Mouse (Mus musculus) megakaryocyte progenitor cell, adult 5-6 weeks (primary cell): ENCODE measurements at regions not wholly inside any gene's neighbourhood (a gene's known extent, or its start where the extent isn't known, plus 50 kb on each side); places are given as distances from the start of the nearest gene placed in this dataset.

Experiments
- ATAC-seq: replicated peaks from 2 replicates; pipeline ENCODE4 v1.8.0; 2016; ENCODE audit warnings: mild to moderate bottlenecking, moderate TSS enrichment, inconsistent platforms; ENCODE audit not compliant: poor library complexity

- ATAC-seq, result no peak
Measured at GRCm38 (mm10) chr4:89008561-89008960, 128.4 kb upstream of the Mtap start.

GRCm38 (mm10) chr4:89001470-89001869 is 121.5 kb upstream of the Ifne start:
- no peak for ATAC-seq

- ATAC-seq, result no peak
Measured at GRCm38 (mm10) chr4:89000855-89001254, 120.9 kb upstream of the Ifne start.

- ATAC-seq, result no peak
Measured at GRCm38 (mm10) chr4:89000200-89000599, 120.2 kb upstream of the Ifne start.

- no peak for ATAC-seq
Measured at GRCm38 (mm10) chr4:88998286-88998685, 118.3 kb upstream of the Ifne start.

GRCm38 (mm10) chr4:88995129-88995919 is 115.3 kb upstream of the Ifne start:
- peak; percentile 77 for ATAC-seq

- 0 out of 2 replicates have a peak, but pooled peaks have one; percentile 5 for ATAC-seq
Measured at GRCm38 (mm10) chr4:88994486-88994885, 114.5 kb upstream of the Ifne start.

- ATAC-seq, result peak; percentile 60
Measured at GRCm38 (mm10) chr4:88992498-88992897, 112.5 kb upstream of the Ifne start.

GRCm38 (mm10) chr4:88988363-88988762 is 108.4 kb upstream of the Ifne start:
- ATAC-seq, result no peak

GRCm38 (mm10) chr4:88987103-88987502 is 107.1 kb upstream of the Ifne start:
- no peak for ATAC-seq

- ATAC-seq, result peak; percentile 69
Measured at GRCm38 (mm10) chr4:88982457-88982856, 102.5 kb upstream of the Ifne start.

- ATAC-seq, result peak; percentile 91
Measured at GRCm38 (mm10) chr4:88977099-88977888, 97.3 kb upstream of the Ifne start.

GRCm38 (mm10) chr4:88974535-88974934 is 94.5 kb upstream of the Ifne start:
- no peak for ATAC-seq

- peak; percentile 91 for ATAC-seq
Measured at GRCm38 (mm10) chr4:88969134-88969841, 89.3 kb upstream of the Ifne start.

- no peak; the same call in 1 of the 2 replicates for ATAC-seq
Measured at GRCm38 (mm10) chr4:88959621-88960020, 79.6 kb upstream of the Ifne start.

GRCm38 (mm10) chr4:88956605-88957004 is 76.6 kb upstream of the Ifne start:
- peak; percentile 55 for ATAC-seq

- peak; percentile 46; the same call in 1 of the 2 replicates for ATAC-seq
Measured at GRCm38 (mm10) chr4:88956151-88956550, 76.2 kb upstream of the Ifne start.

GRCm38 (mm10) chr4:88955571-88955970 is 75.6 kb upstream of the Ifne start:
- no peak for ATAC-seq

- ATAC-seq, result no peak
Measured at GRCm38 (mm10) chr4:88954045-88954444, 74.0 kb upstream of the Ifne start.

GRCm38 (mm10) chr4:88951034-88951336 is 71.0 kb upstream of the Ifne start:
- no peak for ATAC-seq

GRCm38 (mm10) chr4:88950181-88951033 is 70.4 kb upstream of the Ifne start:
- ATAC-seq, result no peak
